Mouse (Mus musculus): ENCODE data around the gene Prkca.
"Not testable (repeated sequence)": the region's sequence is repeated elsewhere in the genome, so short reads cannot be mapped to it uniquely, and the experiment has no call there.

The Prkca gene

GRCm38 (mm10) chr11:108118221-108118620 lies 225.5 kb downstream of the Prkca start:
- DNase-seq (ENCODE audit: low read depth) = no peak

- DNase-seq (ENCODE audit: low read depth) = no peak
Measured at GRCm38 (mm10) chr11:108117360-108118050, 226.2 kb downstream of the Prkca start.

- DNase-seq (ENCODE audit: low read depth) = no peak
Measured at GRCm38 (mm10) chr11:108114091-108114490, 229.6 kb downstream of the Prkca start.

GRCm38 (mm10) chr11:108112437-108112836 lies 231.3 kb downstream of the Prkca start:
- DNase-seq (ENCODE audit: low read depth) = no peak

GRCm38 (mm10) chr11:108104085-108104484 lies 239.6 kb downstream of the Prkca start:
- DNase-seq (ENCODE audit: low read depth) = no peak

- DNase-seq (ENCODE audit: low read depth) = no peak
Measured at GRCm38 (mm10) chr11:108101280-108101950, 242.3 kb downstream of the Prkca start.

- DNase-seq (ENCODE audit: low read depth) = no peak
Measured at GRCm38 (mm10) chr11:108098306-108098705, 245.4 kb downstream of the Prkca start.

- DNase-seq (ENCODE audit: low read depth) = no peak
Measured at GRCm38 (mm10) chr11:108094796-108095195, 248.9 kb downstream of the Prkca start.

GRCm38 (mm10) chr11:108093248-108093647 lies 250.5 kb downstream of the Prkca start:
- no peak for DNase-seq (ENCODE audit: low read depth)

- no peak for DNase-seq (ENCODE audit: low read depth)
Measured at GRCm38 (mm10) chr11:108091238-108091637, 252.5 kb downstream of the Prkca start.

- no peak for DNase-seq (ENCODE audit: low read depth)
Measured at GRCm38 (mm10) chr11:108090706-108091105, 253.0 kb downstream of the Prkca start.

GRCm38 (mm10) chr11:108088063-108088462 lies 255.7 kb downstream of the Prkca start:
- no peak for DNase-seq (ENCODE audit: low read depth)

- DNase-seq (ENCODE audit: low read depth) = not testable (repeated sequence)
Measured at GRCm38 (mm10) chr11:108087105-108087700, 256.5 kb downstream of the Prkca start.

- no peak for DNase-seq (ENCODE audit: low read depth)
Measured at GRCm38 (mm10) chr11:108082673-108083072, 261.1 kb downstream of the Prkca start.

- no peak for DNase-seq (ENCODE audit: low read depth)
Measured at GRCm38 (mm10) chr11:108079946-108080650, 263.6 kb downstream of the Prkca start.

- DNase-seq (ENCODE audit: low read depth) = no peak
Measured at GRCm38 (mm10) chr11:108079454-108079853, 264.3 kb downstream of the Prkca start.

- no peak for DNase-seq (ENCODE audit: low read depth)
Measured at GRCm38 (mm10) chr11:108077514-108077913, 266.2 kb downstream of the Prkca start.

- DNase-seq (ENCODE audit: low read depth) = no peak
Measured at GRCm38 (mm10) chr11:108072606-108073243, 271.0 kb downstream of the Prkca start.

GRCm38 (mm10) chr11:108071230-108071629 lies 272.5 kb downstream of the Prkca start:
- no peak for DNase-seq (ENCODE audit: low read depth)

GRCm38 (mm10) chr11:108070038-108070437 lies 273.7 kb downstream of the Prkca start:
- DNase-seq (ENCODE audit: low read depth) = no peak

GRCm38 (mm10) chr11:108068430-108068829 lies 275.3 kb downstream of the Prkca start:
- no peak for DNase-seq (ENCODE audit: low read depth)

GRCm38 (mm10) chr11:108067161-108067560 lies 276.6 kb downstream of the Prkca start:
- DNase-seq (ENCODE audit: low read depth) = no peak
